Mouse (Mus musculus): Measurements from ENCODE around the gene Tpra1.

DNA sequence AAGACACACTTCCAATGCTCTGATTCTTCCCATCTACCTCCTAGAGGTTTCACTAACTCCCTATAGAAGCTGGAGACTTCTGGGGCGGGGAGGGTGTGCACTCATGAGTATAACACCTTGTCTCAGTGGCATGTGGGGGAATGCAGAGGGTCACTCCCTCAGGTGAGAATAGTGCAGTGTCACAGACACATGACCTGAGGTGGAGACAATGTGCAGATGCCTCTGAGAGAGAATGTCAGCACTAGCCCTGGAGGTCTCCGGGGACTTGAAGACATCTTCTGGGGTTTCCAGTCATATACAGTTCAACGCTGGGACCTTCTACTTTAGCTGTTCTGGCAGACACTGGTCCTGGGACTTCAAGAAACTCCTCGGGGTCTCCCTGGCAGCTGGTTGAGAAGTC, 55.3 kb downstream of the Tpra1 start:
- TF ChIP-seq CTCF (IDR thresholded peaks at IDR 0.05; ENCODE audit: low read depth) (no peak), EP300 (IDR thresholded peaks at IDR 0.05; ENCODE audit: low read depth) (no peak)
